Mouse (Mus musculus): ENCODE measurements at regions not wholly inside any gene's neighbourhood (a gene's known extent, or its start where the extent isn't known, plus 50 kb on each side); places are given as distances from the start of the nearest gene placed in this dataset.

DNA sequence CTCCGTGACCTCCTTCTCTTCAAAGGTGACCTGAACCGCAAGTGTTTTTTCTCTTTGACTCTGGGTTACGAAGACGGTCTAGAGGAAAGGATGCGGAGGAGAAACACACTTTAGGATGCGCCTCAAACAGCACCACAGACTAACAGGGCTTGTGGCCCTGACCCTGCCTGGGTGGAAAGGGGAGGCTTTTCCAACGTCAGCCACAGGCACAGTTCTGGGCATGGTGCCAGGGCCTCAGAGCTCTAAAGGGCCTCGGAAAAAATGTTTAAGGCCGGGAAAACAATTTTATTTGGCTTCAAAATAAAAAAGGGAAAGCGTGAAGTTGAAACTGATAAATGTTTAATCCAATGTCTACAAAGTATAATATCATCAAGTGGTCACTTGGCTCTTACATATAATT, 323.6 kb downstream of the Matn1 start:
- TF ChIP-seq POLR2A (IDR thresholded peaks at IDR 0.05; ENCODE audit: borderline replicate concordance, insufficient read depth, low read length) = no peak
- no peak for TF ChIP-seq CTCF (IDR thresholded peaks at IDR 0.05; ENCODE audit: borderline replicate concordance, insufficient read depth, low read depth, low read length)

Measured in cerebellum, adult 2 months (tissue).